Mouse (Mus musculus): ENCODE measurements at regions not wholly inside any gene's neighbourhood (a gene's known extent, or its start where the extent isn't known, plus 50 kb on each side); places are given as distances from the start of the nearest gene placed in this dataset.

DNA sequence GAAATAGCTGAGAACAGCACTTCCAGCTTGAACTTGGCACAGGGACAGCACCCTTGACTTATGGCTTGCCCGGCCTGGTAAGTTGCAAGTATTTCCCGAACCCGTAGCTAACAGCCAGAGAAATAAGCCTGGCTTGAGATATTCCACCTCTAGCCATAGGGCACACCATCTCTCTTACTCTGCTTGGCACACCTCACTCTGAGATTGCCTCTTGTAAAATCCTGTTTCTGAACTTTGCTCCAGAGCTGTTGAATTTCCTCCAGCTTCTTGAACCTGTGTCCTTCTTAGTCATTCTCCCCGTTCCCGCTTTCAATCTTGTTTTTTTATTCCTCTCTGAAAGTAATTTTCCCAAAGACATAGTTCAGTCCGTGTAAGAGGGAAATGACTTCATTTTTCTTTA lies 72.0 kb upstream of the Sipa1l1 start:
- Histone ChIP-seq H3K4me3 (ENCODE audit: low read depth, low read length) (no peak overlapping the region), H3K9ac (ENCODE audit: low read length) (no peak overlapping the region), H3K27ac (replicated peaks; ENCODE audit: low read depth, low read length) (no peak overlapping the region), H3K4me1 (ENCODE audit: control insufficient read depth, insufficient read depth, low read length) (no peaks in the 10 kb centered on the region), H3K9me3 (ENCODE audit: control insufficient read depth, low read length) (no peaks in the 10 kb centered on the region; the same call in 1 of the 2 replicates), H3K4me2 (ENCODE audit: low read depth, severe bottlenecking) (no peak overlapping the region), H3K27me3 (ENCODE audit: control insufficient read depth, insufficient read depth, low read length) (no peaks in the 10 kb centered on the region), H3K36me3 (ENCODE audit: control insufficient read depth, insufficient read depth, low read length) (no peaks in the 10 kb centered on the region)
- WGBS, result 90% methylated on average over 6 of the region's 6 CpGs
- DNase-seq (ENCODE audit: low spot score) (no peak), ATAC-seq (ENCODE audit: insufficient number of reproducible peaks, low FRiP score, low TSS enrichment, low read depth) (no peak)

GRCm38 (mm10) chr12:82097620-82098019 lies 71.5 kb upstream of the Sipa1l1 start:
- Histone ChIP-seq H3K27ac (replicated peaks; ENCODE audit: low read depth, low read length) (no peak overlapping the region), H3K4me2 (ENCODE audit: low read depth, severe bottlenecking) (no peak overlapping the region), H3K4me1 (ENCODE audit: control insufficient read depth, insufficient read depth, low read length) (no peaks in the 10 kb centered on the region), H3K9me3 (ENCODE audit: control insufficient read depth, low read length) (no peaks in the 10 kb centered on the region; the same call in 1 of the 2 replicates), H3K27me3 (ENCODE audit: control insufficient read depth, insufficient read depth, low read length) (no peaks in the 10 kb centered on the region), H3K9ac (ENCODE audit: low read length) (no peak overlapping the region), H3K36me3 (ENCODE audit: control insufficient read depth, insufficient read depth, low read length) (no peaks in the 10 kb centered on the region), H3K4me3 (ENCODE audit: low read depth, low read length) (no peak overlapping the region)
- ATAC-seq (ENCODE audit: insufficient number of reproducible peaks, low FRiP score, low TSS enrichment, low read depth), result no peak
- WGBS, result 93% methylated on average over 4 of the region's 4 CpGs
- no peak for DNase-seq (ENCODE audit: low spot score)

- no peak overlapping the region for H3K27ac ChIP-seq (replicated peaks; ENCODE audit: low read depth, low read length)
- H3K4me3 ChIP-seq (ENCODE audit: low read depth, low read length), result no peak overlapping the region
- no peak for DNase-seq (ENCODE audit: low spot score)
- H3K4me2 ChIP-seq (ENCODE audit: low read depth, severe bottlenecking), result no peak overlapping the region
- 82% methylated on average over 10 of the region's 10 CpGs for WGBS
- H3K9ac ChIP-seq (ENCODE audit: low read length), result no peak overlapping the region
- H3K4me1 ChIP-seq (ENCODE audit: control insufficient read depth, insufficient read depth, low read length), result peaks cover 3% of the 10 kb centered on the region; the same call in 1 of the 2 replicates
- no peaks in the 10 kb centered on the region for H3K9me3 ChIP-seq (ENCODE audit: control insufficient read depth, low read length)
- H3K36me3 ChIP-seq (ENCODE audit: control insufficient read depth, insufficient read depth, low read length), result no peaks in the 10 kb centered on the region
- no peaks in the 10 kb centered on the region for H3K27me3 ChIP-seq (ENCODE audit: control insufficient read depth, insufficient read depth, low read length)
- no peak for ATAC-seq (ENCODE audit: insufficient number of reproducible peaks, low FRiP score, low TSS enrichment, low read depth)
Observed at GRCm38 (mm10) chr12:82104211-82104610, 64.9 kb upstream of the Sipa1l1 start.

DNA sequence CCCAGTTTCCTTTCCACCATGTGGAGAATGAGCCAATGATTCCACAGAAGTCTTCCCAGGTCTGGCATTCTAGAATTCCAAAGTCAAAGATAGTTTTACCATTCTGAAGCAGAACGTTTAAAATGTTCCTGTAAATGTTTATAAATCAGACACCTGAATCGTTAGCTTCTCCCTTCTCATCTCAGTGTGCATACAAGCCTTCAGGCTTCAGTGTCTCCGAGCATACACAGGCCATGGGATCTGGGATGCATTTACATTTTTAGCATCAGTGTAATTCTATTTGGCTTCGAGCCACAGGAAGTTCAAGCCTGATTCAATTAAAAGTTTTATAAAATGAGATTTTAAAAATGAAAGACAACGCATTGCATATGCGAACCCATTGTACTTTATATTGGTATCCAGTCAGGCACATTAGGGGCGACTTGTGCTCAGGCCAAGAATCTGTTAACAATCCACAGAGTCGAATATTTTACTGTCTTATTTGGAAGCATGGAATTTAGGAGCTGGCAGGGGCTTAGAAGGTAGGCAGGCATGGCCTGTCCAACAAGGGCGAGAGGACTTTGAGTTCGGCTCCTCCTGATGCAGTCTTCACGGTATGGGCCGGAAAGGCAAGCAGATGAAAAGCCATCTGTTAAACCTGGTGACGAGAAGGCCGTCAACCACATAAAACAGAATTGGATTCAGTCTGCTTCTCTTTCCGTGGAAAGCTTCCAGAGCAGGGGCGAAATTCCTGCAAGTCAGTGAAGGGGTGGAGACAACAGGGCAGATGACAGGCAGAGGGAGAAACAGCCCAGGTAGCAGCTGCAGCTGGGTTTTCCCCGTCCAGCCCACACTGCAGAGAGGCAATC lies 63.7 kb upstream of the Sipa1l1 start:
- no peak overlapping the region for H3K9ac ChIP-seq (ENCODE audit: low read length)
- no peaks in the 10 kb centered on the region for H3K27me3 ChIP-seq (ENCODE audit: control insufficient read depth, insufficient read depth, low read length)
- DNase-seq (ENCODE audit: low spot score), result no peak
- peaks cover 3% of the 10 kb centered on the region; the same call in 1 of the 2 replicates for H3K4me1 ChIP-seq (ENCODE audit: control insufficient read depth, insufficient read depth, low read length)
- ATAC-seq (ENCODE audit: insufficient number of reproducible peaks, low FRiP score, low TSS enrichment, low read depth), result no peak
- no peaks in the 10 kb centered on the region for H3K9me3 ChIP-seq (ENCODE audit: control insufficient read depth, low read length)
- H3K27ac ChIP-seq (replicated peaks; ENCODE audit: low read depth, low read length), result no peak overlapping the region
- WGBS, result 66% methylated on average over 17 of the region's 17 CpGs
- no peak overlapping the region for H3K4me2 ChIP-seq (ENCODE audit: low read depth, severe bottlenecking)
- H3K36me3 ChIP-seq (ENCODE audit: control insufficient read depth, insufficient read depth, low read length), result no peaks in the 10 kb centered on the region
- H3K4me3 ChIP-seq (ENCODE audit: low read depth, low read length), result no peak overlapping the region

GRCm38 (mm10) chr12:82115766-82116165 lies 53.4 kb upstream of the Sipa1l1 start:
- H3K9me3 ChIP-seq (ENCODE audit: control insufficient read depth, low read length), result no peaks in the 10 kb centered on the region
- no peaks in the 10 kb centered on the region for H3K4me1 ChIP-seq (ENCODE audit: control insufficient read depth, insufficient read depth, low read length)
- H3K27me3 ChIP-seq (ENCODE audit: control insufficient read depth, insufficient read depth, low read length), result no peaks in the 10 kb centered on the region

More at GRCm38 (mm10) chr12:82115766-82116165, 53.4 kb upstream of the Sipa1l1 start:
- 49% methylated on average over 7 of the region's 7 CpGs for WGBS
- no peaks in the 10 kb centered on the region for H3K36me3 ChIP-seq (ENCODE audit: control insufficient read depth, insufficient read depth, low read length)
- DNase-seq (ENCODE audit: low spot score), result no peak
- no peak overlapping the region for H3K9ac ChIP-seq (ENCODE audit: low read length)
- no peak for ATAC-seq (ENCODE audit: insufficient number of reproducible peaks, low FRiP score, low TSS enrichment, low read depth)
- no peak overlapping the region for H3K4me2 ChIP-seq (ENCODE audit: low read depth, severe bottlenecking)
- no peak overlapping the region for H3K4me3 ChIP-seq (ENCODE audit: low read depth, low read length)
- no peak overlapping the region for H3K27ac ChIP-seq (replicated peaks; ENCODE audit: low read depth, low read length)
